Mouse (Mus musculus): ENCODE measurements around the gene Olfr69. TPM values are rescaled to one million over a fixed set of nuclear protein-coding genes. Genes with fewer than 3 reads are reported as not detected.
"Not testable (repeated sequence)": the region's sequence is repeated elsewhere in the genome, so short reads cannot be mapped to it uniquely, and the experiment has no call there.

Gene Olfr69
- not detected for total RNA-seq (2022)

DNA sequence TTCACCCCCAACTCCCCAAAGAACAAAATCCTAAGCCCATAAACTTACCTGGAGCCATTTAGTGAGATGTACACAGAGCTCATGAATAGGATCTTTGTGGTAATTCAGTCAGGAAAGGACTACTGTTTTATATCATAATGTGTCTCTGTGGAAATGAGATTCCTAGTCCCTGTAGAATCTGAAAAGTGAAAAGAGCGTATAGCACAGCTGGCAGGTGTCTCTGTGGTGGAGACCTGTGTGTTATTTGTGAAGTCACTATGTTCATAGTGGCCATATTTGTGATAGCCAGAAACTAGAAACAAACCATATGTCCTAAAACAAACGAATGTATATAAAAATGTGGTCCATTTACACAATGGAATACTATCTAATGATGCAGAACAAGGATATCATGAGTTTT lies at the start of gene Olfr69:
TSS of gene Olfr69 (minus strand) at position 101 of the 400 bp plus-strand sequence.
- DNase-seq (ENCODE audit: low spot score in 2 of 2) = no peak

DNA sequence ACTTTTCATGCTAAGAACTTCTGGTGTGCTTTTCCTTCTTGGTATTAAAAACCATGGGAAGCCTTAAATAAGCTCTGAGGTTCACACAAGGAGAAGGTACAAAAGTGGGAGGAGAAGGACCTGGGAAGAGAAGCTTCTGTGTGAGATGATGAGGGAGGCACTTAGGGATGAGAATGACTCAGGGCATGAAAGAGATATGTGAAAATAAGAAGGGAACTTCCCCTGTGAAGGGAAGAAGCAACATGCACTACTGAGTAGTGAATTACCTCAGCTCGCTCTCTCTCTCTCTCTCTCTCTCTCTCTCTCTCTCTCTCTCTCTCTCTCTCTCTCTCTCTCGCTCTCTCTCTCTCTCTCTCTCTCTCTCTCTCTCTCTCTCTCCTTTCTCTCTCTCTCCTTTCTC lies 43.7 kb upstream of the Olfr69 start:
- DNase-seq (ENCODE audit: low spot score in 2 of 2) = not testable (repeated sequence)

DNA sequence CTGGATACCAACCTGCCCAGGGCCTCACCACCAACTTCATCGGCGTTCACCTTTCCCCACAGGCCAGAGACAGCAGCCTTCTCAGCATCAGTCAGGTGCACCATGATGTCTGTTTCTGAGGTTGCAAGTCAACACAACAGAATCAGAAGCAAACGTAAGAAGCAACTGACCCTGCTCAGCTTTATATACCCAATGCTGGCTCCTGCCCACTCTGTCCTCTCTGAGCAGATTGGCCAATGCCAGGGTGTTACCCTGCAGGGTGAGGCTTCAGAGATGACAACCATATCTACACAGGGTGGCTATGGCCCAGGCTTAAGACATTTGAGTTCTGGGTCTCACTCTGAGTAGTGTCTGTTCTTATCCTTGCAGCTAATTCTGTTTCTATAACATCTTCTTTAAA lies 42.4 kb upstream of the Olfr69 start, which contains the start of gene Hbb-bt:
TSS of gene Hbb-bt (minus strand) at position 231 of the 400 bp plus-strand sequence.
- DNase-seq (ENCODE audit: low spot score in 2 of 2) = no peak

DNA sequence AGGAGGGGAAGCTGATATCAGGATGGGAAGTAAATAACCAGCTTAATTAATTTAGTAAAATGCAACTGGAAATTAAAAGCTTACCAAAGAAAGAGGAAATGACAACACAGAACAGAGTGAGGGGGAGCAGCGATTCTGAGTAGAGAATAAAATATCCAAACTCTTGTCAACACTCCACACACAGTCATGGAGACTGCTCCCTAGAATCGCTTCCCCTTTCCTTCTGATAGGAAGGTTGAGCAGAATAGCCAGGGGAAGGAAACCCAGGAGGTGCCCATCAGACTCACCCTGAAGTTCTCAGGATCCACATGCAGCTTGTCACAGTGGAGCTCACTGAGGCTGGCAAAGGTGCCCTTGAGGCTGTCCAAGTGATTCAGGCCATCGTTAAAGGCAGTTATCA lies 41.8 kb upstream of the Olfr69 start:
- DNase-seq (ENCODE audit: low spot score in 2 of 2) = not testable (repeated sequence)

DNA sequence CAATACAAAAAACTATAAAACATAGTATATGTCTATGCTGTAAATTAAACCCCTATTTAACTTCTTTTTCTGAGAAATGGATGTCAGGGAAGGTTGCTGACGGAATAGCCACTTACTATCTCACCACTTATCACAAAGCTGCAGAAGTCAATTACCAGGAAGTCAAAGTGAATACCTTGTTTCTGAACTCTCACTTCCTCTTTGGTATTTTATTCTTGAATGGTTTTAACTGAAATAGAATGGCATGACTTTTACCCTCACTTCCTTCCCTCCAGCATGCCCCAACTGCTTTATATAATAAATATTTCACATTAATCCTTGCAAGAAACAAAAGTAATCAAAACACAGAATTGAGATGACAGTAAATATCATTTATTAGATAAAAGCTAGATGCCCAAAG lies 40.8 kb upstream of the Olfr69 start:
- no peak for DNase-seq (ENCODE audit: low spot score in 2 of 2)

DNA sequence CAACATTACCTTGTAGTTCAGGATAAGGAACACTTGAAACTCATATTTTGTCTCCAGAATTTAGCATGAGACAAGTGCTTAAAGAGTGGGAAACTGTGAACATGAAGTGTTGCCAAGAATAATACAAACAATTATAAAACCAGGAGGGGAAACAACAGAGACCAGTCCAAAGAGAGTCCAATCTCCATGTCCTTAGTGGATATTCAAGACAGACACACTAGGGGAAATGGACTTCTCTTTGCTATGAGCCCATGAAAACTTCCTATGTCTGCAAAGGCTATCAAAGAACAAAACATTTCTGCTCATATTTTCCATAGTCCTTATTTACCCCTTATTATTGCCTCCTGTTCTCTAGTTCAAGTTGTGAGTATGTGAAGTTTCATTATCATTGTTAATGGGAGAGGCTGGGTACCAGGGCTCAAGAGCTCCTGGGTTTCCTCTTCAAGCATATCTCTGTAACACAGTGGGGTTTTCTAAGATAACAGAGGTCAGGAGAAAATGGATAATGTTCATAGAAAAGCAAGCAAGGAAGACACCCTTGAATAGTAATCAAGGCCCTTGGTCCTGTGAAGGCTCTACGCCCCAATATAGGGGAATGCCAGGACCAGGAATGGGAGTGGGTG lies 39.9 kb upstream of the Olfr69 start:
- DNase-seq (ENCODE audit: low spot score in 2 of 2) = no peak

DNA sequence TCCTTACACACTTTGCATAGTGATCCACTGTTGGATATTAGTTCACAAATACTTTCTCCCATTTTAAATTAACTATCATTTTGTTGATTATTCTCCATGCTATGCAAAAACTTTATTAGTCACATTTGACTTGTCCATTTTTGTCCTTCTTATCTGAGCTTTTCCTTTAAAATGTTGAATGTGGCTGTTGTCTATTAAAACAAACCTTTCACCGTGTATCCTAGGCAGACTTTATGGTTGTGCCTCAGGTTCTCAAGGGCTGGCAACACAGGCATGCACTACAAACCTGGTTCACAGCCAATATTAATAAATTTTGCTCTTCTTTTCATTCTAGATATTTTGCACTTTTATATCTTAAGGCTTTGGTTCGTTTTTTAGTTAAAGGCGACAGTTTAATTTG lies 39.4 kb upstream of the Olfr69 start:
- no peak for DNase-seq (ENCODE audit: low spot score in 2 of 2)

DNA sequence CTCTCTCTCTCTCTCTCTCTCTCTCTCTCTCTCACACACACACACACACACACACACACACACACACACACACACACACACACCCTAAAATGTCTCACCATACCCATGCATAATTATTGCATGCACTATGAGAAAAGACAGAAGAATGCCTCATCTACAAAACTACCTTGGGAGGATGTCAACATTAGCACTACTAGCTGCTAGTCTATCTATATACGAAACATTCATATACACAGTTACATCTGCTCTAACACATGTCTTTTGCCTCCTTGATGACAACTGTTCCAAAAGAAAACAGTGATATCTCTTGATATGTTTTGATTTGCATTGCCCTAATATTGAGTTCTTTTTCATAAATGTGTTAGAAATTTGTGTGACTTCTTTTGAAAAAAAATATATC lies 38.9 kb upstream of the Olfr69 start:
- no peak for DNase-seq (ENCODE audit: low spot score in 2 of 2)

DNA sequence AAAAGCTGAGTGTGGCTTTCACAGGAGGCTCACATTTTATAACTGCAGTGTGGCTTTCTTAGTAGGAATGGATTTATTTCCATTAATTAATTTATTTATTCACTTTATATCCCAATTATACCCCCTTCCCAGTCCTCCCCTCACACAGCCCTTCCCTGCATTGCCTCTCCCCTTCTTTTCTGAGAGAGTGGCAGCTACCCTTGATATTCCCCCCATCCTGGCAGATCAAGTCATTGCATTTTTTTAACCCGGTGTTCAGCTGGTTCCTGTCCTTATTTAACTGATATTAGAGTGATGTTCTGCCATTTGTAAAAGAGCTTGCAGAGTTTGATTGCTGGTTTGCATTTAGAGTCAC lies 38.4 kb upstream of the Olfr69 start:
- no peak for DNase-seq (ENCODE audit: low spot score in 2 of 2)

DNA sequence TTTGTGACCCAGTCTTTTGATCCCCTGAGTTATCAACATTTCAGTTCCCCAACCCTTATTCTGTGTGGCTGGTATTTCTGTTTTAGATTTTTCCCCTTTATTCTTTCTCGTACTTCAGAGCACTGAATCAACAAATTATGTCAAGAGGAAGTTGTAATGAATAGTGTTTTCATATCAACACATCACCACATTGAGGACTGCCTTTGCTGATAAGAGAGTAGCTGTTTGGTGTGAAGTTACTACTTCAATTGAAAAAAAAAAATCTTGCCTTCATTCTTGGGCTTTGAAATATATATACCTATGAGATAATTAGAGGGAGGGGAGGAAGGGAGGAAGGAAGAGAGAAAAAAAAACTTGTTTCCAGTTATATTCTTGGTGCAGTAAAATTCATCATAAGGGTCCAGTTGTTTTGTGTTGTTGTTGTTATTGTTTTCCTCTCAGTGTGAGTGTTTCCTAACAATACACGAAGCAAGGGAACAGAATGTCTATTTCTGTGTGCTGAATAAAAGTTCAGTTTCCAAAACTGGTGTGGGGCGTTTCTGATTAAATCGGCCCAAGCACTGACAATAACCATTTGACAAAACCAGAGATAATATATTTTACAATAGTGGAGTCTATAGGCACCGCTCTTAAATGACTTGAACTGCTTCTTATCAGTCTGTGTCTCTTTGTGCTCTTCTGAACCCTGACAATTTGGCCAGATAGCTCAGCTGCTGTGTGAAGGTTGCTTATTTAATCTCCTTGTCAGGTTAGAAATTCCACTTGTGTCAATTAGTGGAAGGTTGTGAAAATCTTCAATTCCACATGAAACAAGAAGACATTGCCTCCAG lies 37.8 kb upstream of the Olfr69 start:
- DNase-seq (ENCODE audit: low spot score in 2 of 2) = no peak

DNA sequence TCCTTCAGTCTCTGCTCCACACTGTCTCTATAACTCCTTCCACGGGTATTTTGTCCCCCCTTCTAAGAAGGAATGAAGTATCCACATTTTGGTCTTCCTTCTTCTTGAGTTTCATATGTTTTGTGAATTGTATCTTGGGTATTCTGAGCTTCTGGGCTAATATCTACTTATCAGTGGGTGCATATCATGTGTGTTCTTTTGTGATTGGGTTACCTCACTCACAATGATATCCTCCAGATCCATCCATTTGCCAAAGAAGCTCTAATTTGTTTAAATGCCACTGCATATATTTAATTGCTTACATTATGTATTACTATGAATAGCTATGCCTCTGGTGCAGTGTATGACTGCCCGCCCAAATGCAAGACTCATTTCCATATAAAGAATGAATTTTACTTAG lies 36.7 kb upstream of the Olfr69 start:
- not testable (repeated sequence) for DNase-seq (ENCODE audit: low spot score in 2 of 2)

DNA sequence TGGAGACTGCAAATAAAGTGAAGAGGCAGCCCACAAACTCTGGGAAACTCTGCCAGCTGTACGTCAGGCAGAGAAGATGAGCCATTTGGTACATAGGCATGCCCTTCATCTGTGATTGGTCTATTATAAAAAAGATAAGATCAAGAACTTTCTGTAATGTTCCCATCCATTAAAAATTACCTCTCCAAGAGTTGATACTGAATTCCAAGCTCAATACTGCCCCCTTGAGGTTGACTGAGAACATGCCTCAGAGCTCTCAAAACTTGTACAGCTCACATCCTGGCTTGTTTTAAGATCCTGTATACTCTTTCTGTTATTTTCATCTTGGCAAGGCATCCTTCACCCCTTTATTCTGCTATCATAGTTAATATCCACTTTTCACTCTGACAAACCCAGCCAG lies 35.5 kb upstream of the Olfr69 start:
- peak in 1 of 2 experiments; percentile 5 for DNase-seq (ENCODE audit: low spot score in 2 of 2)

DNA sequence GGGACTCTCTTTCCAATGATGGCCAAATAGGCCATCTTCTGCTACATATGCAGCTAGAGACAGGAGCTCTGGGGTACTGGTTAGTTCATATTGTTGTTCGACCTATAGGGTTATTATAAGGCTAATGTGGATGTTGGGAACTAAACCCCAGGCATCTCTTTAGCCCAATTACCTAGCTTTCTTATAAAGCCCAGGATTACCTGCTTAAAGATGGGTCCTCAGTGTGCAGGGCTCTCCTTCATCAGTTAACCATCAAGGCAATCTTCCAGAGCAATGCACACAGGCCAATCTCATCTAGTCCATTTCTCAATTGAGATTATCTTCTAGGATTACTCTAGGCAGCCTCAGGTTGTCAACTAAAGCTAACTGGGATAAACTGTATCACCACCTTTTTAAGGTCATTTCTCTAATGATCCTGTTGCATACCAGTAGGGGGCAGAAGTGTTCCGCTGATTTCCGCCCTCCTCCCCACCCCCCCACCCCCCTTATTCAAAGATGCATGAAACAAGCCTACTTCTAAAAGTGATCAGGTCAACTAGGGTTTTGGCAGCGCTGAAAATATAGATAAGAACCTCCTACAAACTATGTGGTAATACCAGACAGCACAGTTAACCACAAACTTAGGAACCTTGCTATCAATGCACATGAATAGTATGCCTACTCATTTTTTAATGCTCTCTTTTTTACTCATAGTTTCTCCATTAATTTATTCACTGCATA lies 21.4 kb upstream of the Olfr69 start:
- no peak for DNase-seq (ENCODE audit: low spot score in 2 of 2)

DNA sequence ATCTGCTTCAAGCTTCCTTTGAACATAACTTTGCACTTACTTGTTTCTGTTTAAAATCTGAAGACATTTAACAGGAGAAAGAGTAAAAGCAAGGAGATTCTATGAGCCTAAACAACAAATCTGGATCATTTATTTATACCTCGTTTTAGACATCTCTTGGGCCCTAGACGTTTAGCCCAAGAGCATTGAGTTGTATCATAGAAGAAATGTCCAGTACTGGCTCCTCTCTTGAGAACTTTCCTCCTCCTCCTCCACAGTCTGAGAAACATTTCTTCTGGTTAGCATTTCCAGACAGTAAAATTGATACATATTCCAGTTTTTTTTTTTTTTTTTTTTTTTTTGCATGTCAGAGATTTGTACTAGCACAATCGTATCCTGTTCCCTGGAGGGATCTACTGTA lies 20.3 kb upstream of the Olfr69 start, which contains the start of gene Olfr67:
TSS of gene Olfr67 (minus strand) at position 101 of the 400 bp plus-strand sequence.
- no peak for DNase-seq (ENCODE audit: low spot score in 2 of 2)

DNA sequence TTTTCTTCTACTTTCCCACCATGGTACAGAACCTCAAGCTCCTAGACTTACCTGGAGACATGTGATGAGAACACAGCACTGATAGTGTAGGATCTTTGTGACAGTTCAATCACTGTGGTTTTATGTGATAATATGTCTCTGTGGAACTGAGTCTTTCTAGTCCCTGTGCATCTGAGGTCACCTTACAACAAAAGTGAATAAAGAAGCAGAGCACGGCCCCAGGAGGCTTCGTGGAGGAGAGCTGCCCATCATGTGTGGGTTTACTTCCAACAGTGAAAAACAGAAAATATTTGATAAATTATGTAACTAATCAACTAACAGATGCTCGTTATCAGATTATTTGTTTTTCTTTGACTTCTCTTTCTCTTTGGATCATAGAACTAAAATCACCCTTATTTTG lies 8.2 kb upstream of the Olfr69 start, which contains the start of gene Olfr68:
TSS of gene Olfr68 (minus strand) at position 101 of the 400 bp plus-strand sequence.
- DNase-seq (ENCODE audit: low spot score in 2 of 2) = no peak

DNA sequence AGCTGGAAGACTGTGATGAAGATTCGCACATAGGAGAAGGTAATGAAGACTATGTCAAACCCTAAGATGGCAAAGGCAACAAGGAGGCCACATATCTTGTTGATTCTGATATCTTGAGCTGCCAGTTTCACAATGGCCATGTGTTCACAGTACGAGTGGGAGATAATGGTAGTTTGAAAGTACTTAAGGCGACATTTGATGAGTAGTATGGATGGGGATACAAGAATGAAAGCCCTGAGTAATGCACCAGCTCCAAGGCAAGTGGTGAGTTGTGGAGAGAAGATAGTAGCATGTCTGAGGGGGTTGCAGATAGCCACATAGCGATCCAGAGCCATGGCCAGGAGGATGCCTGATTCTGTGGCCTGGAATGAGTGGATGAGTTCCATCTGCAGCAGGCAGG lies 6.3 kb upstream of the Olfr69 start:
- DNase-seq (ENCODE audit: low spot score in 2 of 2) = not testable (repeated sequence)

DNA sequence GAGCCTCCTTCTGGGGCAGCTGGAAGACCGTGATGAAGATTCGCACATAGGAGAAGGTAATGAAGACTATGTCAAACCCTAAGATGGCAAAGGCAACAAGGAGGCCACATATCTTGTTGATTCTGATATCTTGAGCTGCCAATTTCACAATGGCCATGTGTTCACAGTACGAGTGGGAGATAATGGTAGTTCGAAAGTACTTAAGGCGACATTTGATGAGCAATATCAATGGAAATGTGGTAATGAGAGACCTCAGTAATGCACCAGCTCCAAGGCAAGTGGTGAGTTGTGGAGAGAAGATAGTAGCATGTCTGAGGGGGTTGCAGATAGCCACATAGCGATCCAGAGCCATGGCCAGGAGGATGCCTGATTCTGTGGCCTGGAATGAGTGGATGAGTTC lies 3.7 kb downstream of the Olfr69 start:
- DNase-seq (ENCODE audit: low spot score in 2 of 2) = not testable (repeated sequence)

DNA sequence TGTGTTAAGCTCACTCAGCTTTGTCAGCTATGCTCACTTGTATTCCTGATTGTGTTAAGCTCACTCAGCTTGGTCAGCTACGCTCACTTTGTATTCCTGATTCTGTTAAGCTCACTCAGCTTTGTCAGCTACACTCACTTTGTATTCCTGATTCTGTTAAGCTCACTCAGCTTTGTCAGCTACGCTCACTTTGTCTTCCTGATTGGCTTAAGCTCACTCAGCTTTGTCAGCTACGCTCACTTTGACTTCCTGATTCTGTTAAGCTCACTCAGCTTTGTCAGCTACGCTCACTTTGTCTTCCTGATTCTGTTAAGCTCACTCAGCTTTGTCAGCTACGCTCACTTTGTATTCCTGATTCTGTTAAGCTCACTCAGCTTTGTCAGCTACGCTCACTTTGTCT lies 9.2 kb downstream of the Olfr69 start:
- DNase-seq (ENCODE audit: low spot score in 2 of 2) = not testable (repeated sequence)

DNA sequence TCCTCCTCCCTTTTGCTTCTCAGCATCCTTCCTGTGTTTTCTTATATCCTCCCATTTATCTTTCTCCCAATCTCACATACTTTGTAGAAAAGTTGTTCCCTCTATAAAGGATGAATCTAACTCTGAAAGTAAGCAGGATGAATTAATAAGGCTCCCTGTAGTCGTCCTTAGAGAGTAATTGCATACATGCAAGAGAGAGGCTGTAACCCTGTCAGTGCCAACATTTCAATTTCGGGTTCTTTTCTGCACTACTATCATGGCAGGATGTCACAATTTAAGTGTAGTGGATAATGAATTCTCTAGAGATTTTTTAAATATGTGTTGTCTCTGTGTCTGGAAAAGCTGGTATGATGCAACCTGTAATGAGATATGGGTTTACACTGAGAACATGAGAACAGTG lies 14.2 kb downstream of the Olfr69 start, which contains the start of gene Olfr630:
TSS of gene Olfr630 (minus strand) at position 101 of the 400 bp plus-strand sequence.
- DNase-seq (ENCODE audit: low spot score in 2 of 2) = no peak

DNA sequence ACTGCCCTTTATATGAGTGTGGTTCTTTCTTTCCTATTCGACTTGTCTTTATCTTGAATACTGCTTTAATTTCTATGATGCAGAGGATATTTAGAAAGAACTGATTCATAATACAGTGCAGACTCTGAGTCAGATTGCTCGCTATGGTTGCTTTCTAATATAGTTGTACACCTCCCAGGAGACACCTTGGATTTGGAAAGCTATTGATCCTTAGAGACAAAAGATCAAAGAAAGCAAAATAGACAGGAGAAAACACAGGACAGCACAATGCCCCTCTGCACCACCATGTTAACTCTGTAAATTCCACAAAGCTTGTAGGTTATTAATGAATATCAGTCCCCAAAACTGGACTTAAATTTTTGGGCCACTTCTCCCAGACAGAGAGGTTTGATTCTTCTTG lies 26.6 kb downstream of the Olfr69 start, which contains the start of gene Olfr629:
TSS of gene Olfr629 (minus strand) at position 101 of the 400 bp plus-strand sequence.
- no peak for DNase-seq (ENCODE audit: low spot score in 2 of 2)

DNA sequence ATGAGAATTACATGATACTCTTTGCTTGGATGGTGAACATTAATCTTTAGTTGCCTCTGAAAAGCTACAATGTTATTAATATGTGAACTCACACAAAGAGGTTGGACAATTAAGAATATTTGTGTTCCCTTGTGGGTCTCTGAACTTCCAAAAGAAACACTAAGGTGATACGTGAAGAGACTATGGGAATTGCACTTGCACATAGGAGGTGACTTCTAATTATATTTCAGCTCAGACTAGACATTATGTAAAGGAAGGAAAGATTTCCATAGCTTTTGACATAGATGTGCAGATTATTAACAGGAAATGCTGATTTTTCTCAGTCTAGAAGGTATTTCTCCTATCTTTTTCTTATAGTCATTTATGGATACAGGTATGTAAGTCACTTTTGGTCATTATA lies 41.3 kb downstream of the Olfr69 start, which contains the start of gene Olfr628:
TSS of gene Olfr628 (plus strand) at position 301 of the 400 bp plus-strand sequence.
- no peak for DNase-seq (ENCODE audit: low spot score in 2 of 2)

DNA sequence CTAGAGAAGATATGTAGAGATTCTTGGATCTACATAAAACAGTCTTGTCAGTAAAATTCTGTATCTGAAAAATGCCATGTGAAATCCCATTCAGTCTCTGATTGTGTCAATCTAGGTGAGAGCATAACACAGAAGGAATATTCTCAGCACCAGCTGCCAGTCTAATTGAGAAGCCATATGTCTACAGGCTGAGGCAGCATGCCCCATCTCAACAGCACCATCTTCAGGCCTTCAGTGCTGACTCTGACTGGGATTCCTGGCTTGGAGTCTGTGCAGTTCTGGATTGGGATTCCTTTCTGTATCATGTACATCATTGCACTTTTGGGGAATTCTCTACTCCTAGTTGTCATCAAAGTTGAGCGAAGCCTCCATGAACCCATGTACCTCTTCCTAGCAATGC lies 55.0 kb downstream of the Olfr69 start:
- DNase-seq (ENCODE audit: low spot score in 2 of 2) = not testable (repeated sequence)

Data from left cerebral cortex, adult 8-10 months (tissue).